Comparison of ENCODE assay signal across 26 mouse cellular contexts in genomic region chr9:119559537-119560276, GRCm38 (mm10). TPM values are rescaled to one million over a fixed set of nuclear protein-coding genes. Genes with fewer than 3 reads are reported as not detected.
A peak's percentile ranks its signal among the peaks of the same experiment; 100 is the strongest.
DNase-seq lines count a peak whose midpoint lies in the region; ATAC-seq lines count a peak whose summit lies in the region.
"Had no signal": no experiment of that assay in that cellular context is flagged by ENCODE, and none has a peak within 500 bp of the region (broad histone marks: within the 10 kb centered on the region; RNA-seq: fewer than 3 reads in every experiment).

No protein-coding gene starts in this region.

- H3K9ac ChIP-seq in embryonic facial prominence, embryonic 13.5 days = no peak overlapping the region
- no peak overlapping the region for H3K9ac ChIP-seq in lung, embryonic 16.5 days (ENCODE audit: low read length)
- H3K9ac ChIP-seq: hindbrain, embryonic 15.5 days; intestine, embryonic 15.5 days; limb, embryonic 13.5 days; liver, embryonic 12.5 days; lung, embryonic 15.5 days; neural tube, embryonic 12.5 days had no signal

- H3K27ac ChIP-seq in embryonic facial prominence, embryonic 13.5 days = 0 out of 2 replicates have a peak overlapping the region, but pooled peaks have one; percentile 8
- H3K27ac ChIP-seq in embryonic facial prominence, embryonic 10.5 days (replicated peaks) = no peak overlapping the region
- peak overlapping the region; percentile 7; the same call in 1 of the 2 replicates for H3K27ac ChIP-seq in lung, embryonic 16.5 days (ENCODE audit: low read length)
- H3K27ac ChIP-seq: hindbrain, embryonic 15.5 days; intestine, embryonic 15.5 days; layer of hippocampus, adult 2 months; limb, embryonic 13.5 days; liver, embryonic 12.5 days; lung, embryonic 15.5 days; neural tube, embryonic 12.5 days had no signal

- no peak for ATAC-seq in embryonic facial prominence, embryonic 13.5 days (ENCODE audit: insufficient number of reproducible peaks, insufficient read depth, low FRiP score, low TSS enrichment, low read depth)
- ATAC-seq in lung, embryonic 16.5 days (ENCODE audit: low read depth) = no peak
- ATAC-seq: forebrain, embryonic 14.5 days; intestine, embryonic 15.5 days; liver, embryonic 12.5 days had no signal

- H3K36me3 ChIP-seq in embryonic facial prominence, embryonic 13.5 days = no peaks in the 10 kb centered on the region
- H3K36me3 ChIP-seq in embryonic facial prominence, embryonic 10.5 days (replicated peaks) = no peaks in the 10 kb centered on the region
- H3K36me3 ChIP-seq in lung, embryonic 16.5 days (ENCODE audit: control insufficient read depth, insufficient read depth, low read length) = no peaks in the 10 kb centered on the region
- H3K36me3 ChIP-seq: hindbrain, embryonic 15.5 days; intestine, embryonic 15.5 days; limb, embryonic 13.5 days; liver, embryonic 12.5 days; lung, embryonic 15.5 days; neural tube, embryonic 12.5 days had no signal

- peaks cover 4% of the 10 kb centered on the region; the same call in 1 of the 2 replicates for H3K27me3 ChIP-seq in embryonic facial prominence, embryonic 13.5 days
- peaks cover 57% of the 10 kb centered on the region for H3K27me3 ChIP-seq in embryonic facial prominence, embryonic 10.5 days (replicated peaks; ENCODE audit: low read depth, poor library complexity, severe bottlenecking)
- H3K27me3 ChIP-seq in lung, embryonic 16.5 days (ENCODE audit: control insufficient read depth, insufficient read depth, low read depth, low read length) = no peaks in the 10 kb centered on the region
- H3K27me3 ChIP-seq: intestine, embryonic 15.5 days; lung, embryonic 15.5 days had no signal

- H3K4me3 ChIP-seq in embryonic facial prominence, embryonic 13.5 days = no peak overlapping the region
- no peak overlapping the region for H3K4me3 ChIP-seq in embryonic facial prominence, embryonic 10.5 days
- H3K4me3 ChIP-seq in lung, embryonic 16.5 days (ENCODE audit: low read length) = no peak overlapping the region
- H3K4me3 ChIP-seq: erythroblast, embryonic 14.5 days; hindbrain, embryonic 15.5 days; intestine, embryonic 15.5 days; layer of hippocampus, adult 2 months; limb, embryonic 13.5 days; liver, embryonic 12.5 days; lung, embryonic 15.5 days; neural tube, embryonic 12.5 days had no signal

- WGBS in embryonic facial prominence, embryonic 13.5 days = 63% methylated on average over 16 of the region's 16 CpGs
- 77% methylated on average over 16 of the region's 16 CpGs for WGBS in embryonic facial prominence, embryonic 10.5 days
- WGBS in lung, embryonic 16.5 days = 38% methylated on average over 16 of the region's 16 CpGs

- no peak overlapping the region for H3K4me2 ChIP-seq in embryonic facial prominence, embryonic 13.5 days
- H3K4me2 ChIP-seq in lung, embryonic 16.5 days (ENCODE audit: low read depth, low read length) = no peak overlapping the region
- H3K4me2 ChIP-seq: hindbrain, embryonic 15.5 days; intestine, embryonic 15.5 days; limb, embryonic 13.5 days; liver, embryonic 12.5 days; lung, embryonic 15.5 days; neural tube, embryonic 12.5 days had no signal

- H3K4me1 ChIP-seq in embryonic facial prominence, embryonic 13.5 days = peaks cover 12% of the 10 kb centered on the region
- H3K4me1 ChIP-seq in embryonic facial prominence, embryonic 10.5 days = peaks cover 40% of the 10 kb centered on the region
- H3K4me1 ChIP-seq in lung, embryonic 16.5 days (replicated peaks; ENCODE audit: control insufficient read depth, insufficient read depth, low read length) = peaks cover 10% of the 10 kb centered on the region
- H3K4me1 ChIP-seq: liver, embryonic 12.5 days had no signal

- no peak for DNase-seq in embryonic facial prominence, embryonic 10.5 days (ENCODE audit: low spot score)
- DNase-seq in right cerebral cortex, adult 18-20 months = peak; percentile 57
- DNase-seq in right cerebral cortex, postnatal 14 days = no peak
- peak; percentile 51 for DNase-seq in telencephalon, adult 2 months (ENCODE audit: low read depth, low spot score)
- no peak for DNase-seq in heart, postnatal 4 days
- DNase-seq in ovary, postnatal 36 days (ENCODE audit: low spot score) = no peak
- DNase-seq: adrenal gland, postnatal 25 days; cerebellum, adult 9-10 months; kidney, adult 8-10 months; kidney, postnatal 25 days; layer of hippocampus, postnatal 36 days; midbrain, embryonic 14.5 days had no signal

- no peaks in the 10 kb centered on the region for H3K9me3 ChIP-seq in embryonic facial prominence, embryonic 13.5 days
- no peaks in the 10 kb centered on the region for H3K9me3 ChIP-seq in embryonic facial prominence, embryonic 10.5 days
- no peaks in the 10 kb centered on the region for H3K9me3 ChIP-seq in lung, embryonic 16.5 days (ENCODE audit: control insufficient read depth, low read length)
- H3K9me3 ChIP-seq: hindbrain, embryonic 15.5 days; intestine, embryonic 15.5 days; limb, embryonic 13.5 days; liver, embryonic 12.5 days; lung, embryonic 15.5 days; neural tube, embryonic 12.5 days had no signal

RNA-seq across cellular contexts. Expression of gene Scn5a, which starts 19.1 kb away (rescaled TPM):
- 0.42 and 0.87 TPM in 2 replicates for polyA plus RNA-seq in embryonic facial prominence, embryonic 13.5 days (2015; fragmentation: Nextera tagmentation; extraction: Ambion mirVana)
- polyA plus RNA-seq in embryonic facial prominence, embryonic 10.5 days (2016; fragmentation: Nextera tagmentation; extraction: Ambion mirVana) = 1.2 and 1.5 TPM in 2 replicates
- 0.67 and 0.80 TPM in 2 replicates for polyA plus RNA-seq in lung, embryonic 16.5 days (2015; fragmentation: Nextera tagmentation; extraction: Ambion mirVana)
- total RNA-seq in heart, postnatal 4 days (2021) = 100 to 1,000 TPM; 120 to 122 TPM
- total RNA-seq: common myeloid progenitor, adult 5-6 weeks; hematopoietic stem cell, adult 5-6 weeks; megakaryocyte-erythroid progenitor cell, adult 5-6 weeks had no signal
- polyA plus RNA-seq: erythroblast, embryonic 14.5 days had no signal

Comparison
In these comparisons a context has a peak if more than half of its experiments do, and no peak if none do; other contexts are left out.
1. DNase-seq: peak in right cerebral cortex, adult 18-20 months (single experiment) and telencephalon, adult 2 months (single experiment); none in embryonic facial prominence, embryonic 10.5 days (single experiment), right cerebral cortex, postnatal 14 days (single experiment), heart, postnatal 4 days (single experiment) and ovary, postnatal 36 days (single experiment).